Mouse (Mus musculus) CH12.LX (cell line): ENCODE measurements around the gene Tspyl3. TPM values are rescaled to one million over a fixed set of nuclear protein-coding genes. Genes with fewer than 3 reads are reported as not detected.

Source experiments
- DNase-seq: peaks from one replicate; pipeline ENCODE4 v3.0.0-alpha.2; 2013; ENCODE audit errors: extremely low read depth
- H3K27ac ChIP-seq: 2 replicates; pipeline ENCODE4 v1.5.1; 2012; ENCODE audit warnings: low read depth, mild to moderate bottlenecking, control low read depth, moderate library complexity; ENCODE audit not compliant: insufficient read depth
- H3K27me3 ChIP-seq: replicated peaks from 2 replicates; pipeline ENCODE3; 2012; ENCODE audit warnings: inconsistent platforms
- H3K36me3 ChIP-seq, 2 experiments: replicated peaks in 1 of 2; 2 replicates each; pipeline versions ENCODE3 to v1.6.1; 2012; ENCODE audit warnings: inconsistent platforms in 1 of 2, low read length in 1 of 2, mild to moderate bottlenecking in 1 of 2, mixed read lengths in 1 of 2, moderate library complexity in 1 of 2; ENCODE audit not compliant: control insufficient read depth in 1 of 2, insufficient read depth in 1 of 2
- H3K4me1 ChIP-seq, 2 experiments: 2 replicates each; pipeline ENCODE4 v1.6.1; 2012; ENCODE audit warnings: inconsistent platforms in 1 of 2, moderate library complexity in 1 of 2; ENCODE audit not compliant: insufficient read depth in 2 of 2, control insufficient read depth in 1 of 2
- H3K4me2 ChIP-seq: 2 replicates; pipeline ENCODE4 v1.6.1; 2012; ENCODE audit warnings: low read depth, mild to moderate bottlenecking, control low read depth; ENCODE audit not compliant: poor library complexity, insufficient read depth, severe bottlenecking
- H3K4me3 ChIP-seq, 3 experiments: fragments of 150-350 bp in 1 of 3; sonication (generic) in 1 of 3; replicated peaks in 1 of 3; 2 replicates each; pipeline versions ENCODE3 to v1.5.1; 2011 to 2012; ENCODE audit warnings: low read depth in 2 of 3, low read length in 2 of 3, mild to moderate bottlenecking in 2 of 3, moderate library complexity in 2 of 3, control low read depth in 1 of 3, improper control_type of control experiment in 1 of 3, inconsistent platforms in 1 of 3, mixed read lengths in 1 of 3; ENCODE audit not compliant: poor library complexity in 1 of 3
- H3K79me2 ChIP-seq: replicated peaks from 2 replicates; pipeline ENCODE4 v1.6.1; 2012; ENCODE audit warnings: mild to moderate bottlenecking, moderate library complexity; ENCODE audit not compliant: control insufficient read depth, poor library complexity, insufficient read depth, severe bottlenecking; ENCODE audit errors: extremely low read depth
- H3K9ac ChIP-seq: 2 replicates; pipeline ENCODE4 v1.6.1; 2012; ENCODE audit warnings: low read depth, mild to moderate bottlenecking, control low read depth, moderate library complexity; ENCODE audit not compliant: insufficient read depth
- H3K9me3 ChIP-seq: replicated peaks from 2 replicates; pipeline ENCODE3; 2012; ENCODE audit warnings: low read length, inconsistent platforms, mixed read lengths
- BHLHE40 ChIP-seq: IDR thresholded peaks from 2 replicates; pipeline ENCODE4 v1.6.1; 2011; ENCODE audit warnings: mild to moderate bottlenecking, low read depth, low read length, improper control_type of control experiment
- CHD2 ChIP-seq: IDR thresholded peaks from 2 replicates; pipeline ENCODE4 v1.6.1; 2011; ENCODE audit warnings: low read length, improper control_type of control experiment
- CTCF ChIP-seq, 2 experiments: IDR thresholded peaks in 1 of 2; conservative IDR thresholded peaks in 1 of 2; 2 replicates each; pipeline ENCODE4 v1.5.1; 2011 to 2012; ENCODE audit warnings: low read depth in 2 of 2, low read length in 2 of 2, improper control_type of control experiment in 1 of 2, inconsistent platforms in 1 of 2, mild to moderate bottlenecking in 1 of 2, moderate library complexity in 1 of 2
- E2F4 ChIP-seq: IDR thresholded peaks from 2 replicates; pipeline ENCODE4 v1.6.1; 2011; ENCODE audit warnings: low read depth, low read length, improper control_type of control experiment; ENCODE audit not compliant: insufficient replicate concordance
- ELF1 ChIP-seq: IDR thresholded peaks from 2 replicates; pipeline ENCODE4 v1.6.1; 2014; ENCODE audit warnings: low read depth, mild to moderate bottlenecking, inconsistent platforms, low read length, improper control_type of control experiment
- ETS1 ChIP-seq: conservative IDR thresholded peaks from 2 replicates; pipeline ENCODE4 v1.6.1; 2012; ENCODE audit warnings: low read depth, mild to moderate bottlenecking, inconsistent platforms, low read length, improper control_type of control experiment, moderate library complexity
- HCFC1 ChIP-seq: IDR thresholded peaks from 2 replicates; pipeline ENCODE4 v1.6.1; 2012; ENCODE audit warnings: low read depth, mild to moderate bottlenecking, inconsistent platforms, low read length, improper control_type of control experiment
- IRF4 ChIP-seq: IDR thresholded peaks from 2 replicates; pipeline ENCODE4 v1.6.1; 2014; ENCODE audit warnings: low read depth, mild to moderate bottlenecking, inconsistent platforms, low read length, improper control_type of control experiment
- JUN ChIP-seq: IDR thresholded peaks from 2 replicates; pipeline ENCODE4 v1.6.1; 2011; ENCODE audit warnings: low read depth, mild to moderate bottlenecking, low read length, improper control_type of control experiment, moderate library complexity; ENCODE audit not compliant: insufficient read depth
- KAT2A ChIP-seq: IDR thresholded peaks from 2 replicates; pipeline ENCODE4 v1.6.1; 2012; ENCODE audit warnings: low read length, improper control_type of control experiment, inconsistent platforms; ENCODE audit not compliant: insufficient replicate concordance
- MAX ChIP-seq: IDR thresholded peaks from 2 replicates; pipeline ENCODE4 v1.6.1; 2011; ENCODE audit warnings: low read length, improper control_type of control experiment
- MAZ ChIP-seq: IDR thresholded peaks from 2 replicates; pipeline ENCODE4 v1.6.1; 2012; ENCODE audit warnings: low read depth, mild to moderate bottlenecking, inconsistent platforms, low read length, improper control_type of control experiment, moderate library complexity
- MEF2A ChIP-seq: IDR thresholded peaks from 2 replicates; pipeline ENCODE4 v1.6.1; 2014; ENCODE audit warnings: low read depth, mild to moderate bottlenecking, inconsistent platforms, low read length, improper control_type of control experiment, borderline replicate concordance
- MYC ChIP-seq: IDR thresholded peaks from 2 replicates; pipeline ENCODE4 v1.6.1; 2011; ENCODE audit warnings: low read depth, mild to moderate bottlenecking, improper control_type of control experiment, low read length
- NRF1 ChIP-seq: IDR thresholded peaks from 2 replicates; pipeline ENCODE4 v1.6.1; 2014; ENCODE audit warnings: low read depth, mild to moderate bottlenecking, inconsistent platforms, low read length, improper control_type of control experiment, moderate library complexity
- PAX5 ChIP-seq: IDR thresholded peaks from 2 replicates; pipeline ENCODE4 v1.6.1; 2012; ENCODE audit warnings: low read length, inconsistent platforms, mixed read lengths
- POLR2A ChIP-seq: IDR thresholded peaks from 2 replicates; pipeline ENCODE4 v1.6.1; 2011; ENCODE audit warnings: low read depth, mild to moderate bottlenecking, improper control_type of control experiment, low read length
- POLR2AphosphoS2 ChIP-seq: IDR thresholded peaks from 2 replicates; pipeline ENCODE4 v1.6.1; 2011; ENCODE audit warnings: low read depth, low read length, improper control_type of control experiment
- SIN3A ChIP-seq: IDR thresholded peaks from 2 replicates; pipeline ENCODE4 v1.6.1; 2012; ENCODE audit warnings: low read length, improper control_type of control experiment, inconsistent platforms
- TBP ChIP-seq: conservative IDR thresholded peaks from 2 replicates; pipeline ENCODE4 v1.6.1; 2011; ENCODE audit warnings: low read depth, low read length, improper control_type of control experiment
- TCF12 ChIP-seq: IDR thresholded peaks from 2 replicates; pipeline ENCODE4 v1.6.1; 2014; ENCODE audit warnings: low read depth, mild to moderate bottlenecking, inconsistent platforms, low read length, improper control_type of control experiment
- UBTF ChIP-seq: IDR thresholded peaks from 2 replicates; pipeline ENCODE4 v1.6.1; 2012; ENCODE audit warnings: low read depth, mild to moderate bottlenecking, inconsistent platforms, low read length, improper control_type of control experiment, moderate library complexity
- USF2 ChIP-seq: conservative IDR thresholded peaks from 2 replicates; pipeline ENCODE4 v1.6.1; 2011; ENCODE audit warnings: low read depth, low read length, improper control_type of control experiment
- ZKSCAN1 ChIP-seq: IDR thresholded peaks from 2 replicates; pipeline ENCODE4 v1.6.1; 2012; ENCODE audit warnings: low read depth, inconsistent platforms, low read length, improper control_type of control experiment, borderline replicate concordance
- dilution Hi-C: fragments of 300-500 bp; cut with MboI; formaldehyde crosslinking; loops from 2 replicates; pipeline ENCODE4 v1.14.3; 2020; ENCODE audit warnings: low sequenced_read_pairs; ENCODE audit not compliant: extremely low pct_unique_long_range_greater_than_20kb, extremely low pct_ligation_motif_present
- in situ Hi-C: fragments of 300-500 bp; cut with MboI; formaldehyde crosslinking; loops from 3 replicates; pipeline ENCODE4 v1.14.3; 2019; ENCODE audit warnings: low sequenced_read_pairs, low pct_ligation_motif_present, low pct_unique_long_range_greater_than_20kb, mixed read lengths
- polyA plus RNA-seq: library from polyadenylated mRNA; unstranded; fragments of >175 nt; gene quantifications from 2 replicates; pipeline ENCODE4 v1.2.1, GENCODE M21; 2012; ENCODE audit warnings: low read depth; ENCODE audit not compliant: insufficient read length
- total RNA-seq, 2 experiments: library from RNA; depleted of rRNA; stranded (reverse); fragments of 300-350 nt in 1 of 2; fragments of >200 nt in 1 of 2; gene quantifications; 2 replicates each; pipeline ENCODE4 v1.2.3; 2012 to 2014

The Tspyl3 gene
- total and polyA plus RNA-seq, 3 experiments: 9.6 to 16.5 (median 12.1) TPM

DNA sequence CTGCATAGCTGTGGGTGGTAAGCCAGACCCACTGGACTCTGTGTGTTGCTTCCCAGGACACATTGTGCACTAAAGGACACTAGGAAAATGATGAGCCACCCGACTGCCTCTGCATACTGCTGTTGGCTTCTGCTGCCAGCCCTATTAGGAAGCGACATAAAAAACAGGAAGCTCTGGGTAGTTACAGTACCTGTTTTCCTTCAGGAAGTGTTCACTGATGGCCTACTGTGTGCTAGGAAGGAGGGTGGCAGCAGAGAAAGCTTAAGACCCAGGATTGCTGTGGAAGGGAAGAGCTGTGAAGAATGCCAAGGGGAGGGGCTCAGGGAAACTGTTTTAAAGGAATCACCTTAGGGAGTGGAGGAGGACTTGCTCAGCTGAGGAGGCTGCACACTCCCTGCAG lies 42.1 kb upstream of the Tspyl3 start:
- H3K9me3 ChIP-seq: peaks cover 12% of the 10 kb centered on the region
- H3K27me3 ChIP-seq: no peaks in the 10 kb centered on the region
- dilution Hi-C loops: no loop called here
- no peak overlapping the region for H3K4me2 ChIP-seq
- H3K4me3 ChIP-seq: no peak overlapping the region
- in situ Hi-C loops: no loop called here
- peaks cover 23 to 82% of the 10 kb centered on the region in 2 experiments for H3K4me1 ChIP-seq
- DNase-seq: no peak
- no peak overlapping the region for H3K9ac ChIP-seq
- TF ChIP-seq ZKSCAN1 (peak; percentile 69), CHD2 (no peak), UBTF (no peak)
- TF ChIP-seq, all 38 proteins: peak for 1
- H3K36me3 ChIP-seq: peaks cover 36 to 52% of the 10 kb centered on the region in 2 experiments
- no peak overlapping the region for H3K27ac ChIP-seq
- no peaks in the 10 kb centered on the region for H3K79me2 ChIP-seq

DNA sequence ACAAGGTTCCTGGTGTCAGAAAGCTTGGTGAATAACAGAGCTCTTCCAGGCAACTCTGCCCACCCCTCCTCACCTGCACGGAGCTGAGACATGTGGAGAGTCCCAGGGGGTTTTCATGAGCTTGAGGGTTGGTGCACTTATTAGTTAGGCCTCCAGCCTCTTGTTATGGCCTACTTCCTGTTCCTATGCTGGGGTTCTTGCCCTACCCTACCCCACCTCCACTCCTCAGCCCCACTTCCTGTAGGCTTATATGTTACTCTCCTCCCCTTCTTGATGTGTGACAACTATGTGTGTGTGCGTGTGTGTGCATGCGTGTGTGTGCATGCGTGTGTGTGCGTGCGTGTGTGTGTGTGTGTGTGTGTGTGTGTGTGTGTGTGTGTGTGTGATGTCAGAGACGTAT lies 37.8 kb upstream of the Tspyl3 start:
- Histone ChIP-seq H3K36me3 (peaks cover 50 to 64% of the 10 kb centered on the region in 2 experiments), H3K9me3 (peaks cover 12% of the 10 kb centered on the region), H3K9ac (no peak overlapping the region), H3K4me3 (peak overlapping the region in 1 of 3 experiments; percentile 43), H3K79me2 (no peaks in the 10 kb centered on the region), H3K27me3 (no peaks in the 10 kb centered on the region), H3K4me1 (peaks cover 31 to 85% of the 10 kb centered on the region in 2 experiments), H3K27ac (peak overlapping the region; percentile 89), H3K4me2 (0 out of 2 replicates have a peak overlapping the region, but pooled peaks have one; percentile 6)
- in situ Hi-C loops (no loop called here), dilution Hi-C loops (no loop called here)
- DNase-seq: peak; percentile 78
- TF ChIP-seq MAX (peak; percentile 56; the same call in 1 of the 2 replicates), ETS1 (peak; percentile 65), CTCF (conservative IDR thresholded peaks at IDR 0.05 in 1 of 2, IDR thresholded peaks at IDR 0.05 in 1 of 2; ENCODE audit: low read depth in 2 of 2, low read length in 2 of 2) (no peak), E2F4 (no peak), MEF2A (peak; percentile 38; the same call in 1 of the 2 replicates), MAZ (0 out of 2 replicates have a peak, but pooled peaks have one; percentile 51), BHLHE40 (peak; percentile 38; the same call in 1 of the 2 replicates), JUN (no peak), TCF12 (peak; percentile 77), NRF1 (no peak), IRF4 (peak; percentile 46; the same call in 1 of the 2 replicates), KAT2A (no peak), ELF1 (peak; percentile 84), PAX5 (no peak), TBP (no peak), HCFC1 (peak; percentile 57), MYC (peak; percentile 83), POLR2AphosphoS2 (no peak), SIN3A (peak; percentile 46; the same call in 1 of the 2 replicates), CHD2 (peak; percentile 48), POLR2A (0 out of 2 replicates have a peak, but pooled peaks have one; percentile 29), USF2 (no peak)
